Mouse (Mus musculus): ENCODE measurements around the gene Dact3. TPM values are rescaled to one million over a fixed set of nuclear protein-coding genes. Genes with fewer than 3 reads are reported as not detected.

Gene Dact3
- polyA plus RNA-seq, 1 experiment, result 0.79 TPM

GRCm38 (mm10) chr7:16874756-16875309 is 284 bp upstream of the Dact3 start:
- Histone ChIP-seq H3K27ac (replicated peaks; ENCODE audit: low read depth, low read length) (peak overlapping the region; percentile 37), H3K4me3 (ENCODE audit: insufficient read depth, low read depth, low read length) (peak overlapping the region; percentile 31; the same call in 1 of the 2 replicates), H3K4me1 (ENCODE audit: control insufficient read depth, insufficient read depth, insufficient read length, low read length) (no peaks in the 10 kb centered on the region; the same call in 1 of the 2 replicates)

- H3K27ac ChIP-seq (replicated peaks; ENCODE audit: low read depth, low read length), result no peak overlapping the region
Measured at GRCm38 (mm10) chr7:16875326-16875725, 209 bp downstream of the Dact3 start.

GRCm38 (mm10) chr7:16876006-16876405 is 889 bp downstream of the Dact3 start:
- H3K27ac ChIP-seq (replicated peaks; ENCODE audit: low read depth, low read length), result no peak overlapping the region
- H3K4me1 ChIP-seq (ENCODE audit: control insufficient read depth, insufficient read depth, insufficient read length, low read length), result no peaks in the 10 kb centered on the region; the same call in 1 of the 2 replicates
- H3K4me3 ChIP-seq (ENCODE audit: insufficient read depth, low read depth, low read length), result peak overlapping the region; percentile 48

More at GRCm38 (mm10) chr7:16875326-16875725, 209 bp downstream of the Dact3 start:
- Histone ChIP-seq H3K4me3 (ENCODE audit: insufficient read depth, low read depth, low read length) (peak overlapping the region; percentile 48), H3K4me1 (ENCODE audit: control insufficient read depth, insufficient read depth, insufficient read length, low read length) (no peaks in the 10 kb centered on the region; the same call in 1 of the 2 replicates)

GRCm38 (mm10) chr7:16876608-16877007 is 1.5 kb downstream of the Dact3 start:
- Histone ChIP-seq H3K4me1 (ENCODE audit: control insufficient read depth, insufficient read depth, insufficient read length, low read length) (no peaks in the 10 kb centered on the region; the same call in 1 of the 2 replicates), H3K4me3 (ENCODE audit: insufficient read depth, low read depth, low read length) (peak overlapping the region; percentile 25), H3K27ac (replicated peaks; ENCODE audit: low read depth, low read length) (no peak overlapping the region)

GRCm38 (mm10) chr7:16877717-16878116 is 2.6 kb downstream of the Dact3 start:
- Histone ChIP-seq H3K4me3 (ENCODE audit: insufficient read depth, low read depth, low read length) (no peak overlapping the region), H3K4me1 (ENCODE audit: control insufficient read depth, insufficient read depth, insufficient read length, low read length) (no peaks in the 10 kb centered on the region; the same call in 1 of the 2 replicates), H3K27ac (replicated peaks; ENCODE audit: low read depth, low read length) (no peak overlapping the region)

GRCm38 (mm10) chr7:16879796-16880547 is 4.9 kb downstream of the Dact3 start:
- H3K27ac ChIP-seq (replicated peaks; ENCODE audit: low read depth, low read length), result no peak overlapping the region
- no peak overlapping the region for H3K4me3 ChIP-seq (ENCODE audit: insufficient read depth, low read depth, low read length)
- no peaks in the 10 kb centered on the region; the same call in 1 of the 2 replicates for H3K4me1 ChIP-seq (ENCODE audit: control insufficient read depth, insufficient read depth, insufficient read length, low read length)

GRCm38 (mm10) chr7:16880615-16881014 is 5.5 kb downstream of the Dact3 start:
- Histone ChIP-seq H3K4me1 (ENCODE audit: control insufficient read depth, insufficient read depth, insufficient read length, low read length) (no peaks in the 10 kb centered on the region; the same call in 1 of the 2 replicates), H3K27ac (replicated peaks; ENCODE audit: low read depth, low read length) (no peak overlapping the region), H3K4me3 (ENCODE audit: insufficient read depth, low read depth, low read length) (no peak overlapping the region)

- no peak overlapping the region for H3K4me3 ChIP-seq (ENCODE audit: insufficient read depth, low read depth, low read length)
- H3K4me1 ChIP-seq (ENCODE audit: control insufficient read depth, insufficient read depth, insufficient read length, low read length), result no peaks in the 10 kb centered on the region
- no peak overlapping the region for H3K27ac ChIP-seq (replicated peaks; ENCODE audit: low read depth, low read length)
Measured at GRCm38 (mm10) chr7:16883162-16883561, 8.0 kb downstream of the Dact3 start.

GRCm38 (mm10) chr7:16884334-16884733 is 9.2 kb downstream of the Dact3 start:
- Histone ChIP-seq H3K27ac (replicated peaks; ENCODE audit: low read depth, low read length) (no peak overlapping the region), H3K4me3 (ENCODE audit: insufficient read depth, low read depth, low read length) (no peak overlapping the region), H3K4me1 (ENCODE audit: control insufficient read depth, insufficient read depth, insufficient read length, low read length) (no peaks in the 10 kb centered on the region)

GRCm38 (mm10) chr7:16885271-16885776 is 10.2 kb downstream of the Dact3 start:
- Histone ChIP-seq H3K27ac (replicated peaks; ENCODE audit: low read depth, low read length) (no peak overlapping the region), H3K4me3 (ENCODE audit: insufficient read depth, low read depth, low read length) (peak overlapping the region; percentile 19; the same call in 1 of the 2 replicates), H3K4me1 (ENCODE audit: control insufficient read depth, insufficient read depth, insufficient read length, low read length) (no peaks in the 10 kb centered on the region)

GRCm38 (mm10) chr7:16885905-16886304 is 10.8 kb downstream of the Dact3 start:
- no peaks in the 10 kb centered on the region for H3K4me1 ChIP-seq (ENCODE audit: control insufficient read depth, insufficient read depth, insufficient read length, low read length)
- H3K4me3 ChIP-seq (ENCODE audit: insufficient read depth, low read depth, low read length), result 0 out of 2 replicates have a peak overlapping the region, but pooled peaks have one; percentile 19
- H3K27ac ChIP-seq (replicated peaks; ENCODE audit: low read depth, low read length), result no peak overlapping the region

GRCm38 (mm10) chr7:16890536-16890935 is 15.4 kb downstream of the Dact3 start:
- H3K27ac ChIP-seq (replicated peaks; ENCODE audit: low read depth, low read length), result peak overlapping the region; percentile 58
- H3K4me1 ChIP-seq (ENCODE audit: control insufficient read depth, insufficient read depth, insufficient read length, low read length), result no peaks in the 10 kb centered on the region
- H3K4me3 ChIP-seq (ENCODE audit: insufficient read depth, low read depth, low read length), result no peak overlapping the region; the same call in 1 of the 2 replicates

- H3K27ac ChIP-seq (replicated peaks; ENCODE audit: low read depth, low read length), result peak overlapping the region; percentile 58
- no peaks in the 10 kb centered on the region for H3K4me1 ChIP-seq (ENCODE audit: control insufficient read depth, insufficient read depth, insufficient read length, low read length)
- no peak overlapping the region; the same call in 1 of the 2 replicates for H3K4me3 ChIP-seq (ENCODE audit: insufficient read depth, low read depth, low read length)
Measured at GRCm38 (mm10) chr7:16890944-16891343, 15.8 kb downstream of the Dact3 start.

- Histone ChIP-seq H3K27ac (replicated peaks; ENCODE audit: low read depth, low read length) (peak within 1 kb of the TSS; percentile 58), H3K4me1 (ENCODE audit: control insufficient read depth, insufficient read depth, insufficient read length, low read length) (no peaks in the 10 kb centered on the region), H3K4me3 (ENCODE audit: insufficient read depth, low read depth, low read length) (peak within 1 kb of the TSS; percentile 32)
Measured at GRCm38 (mm10) chr7:16891641-16892351, 16.7 kb downstream of the Dact3 start, which contains the start of gene Gng8. TSS of gene Gng8 (plus strand) at chr7:16891786.

GRCm38 (mm10) chr7:16892352-16892730 is 17.2 kb downstream of the Dact3 start:
- H3K4me1 ChIP-seq (ENCODE audit: control insufficient read depth, insufficient read depth, insufficient read length, low read length), result no peaks in the 10 kb centered on the region
- no peak overlapping the region for H3K27ac ChIP-seq (replicated peaks; ENCODE audit: low read depth, low read length)
- H3K4me3 ChIP-seq (ENCODE audit: insufficient read depth, low read depth, low read length), result no peak overlapping the region

All from brown adipose tissue, adult 24 weeks (tissue).